Mouse (Mus musculus): ENCODE data around the gene Lce1a2. TPM values are rescaled to one million over a fixed set of nuclear protein-coding genes. Genes with fewer than 3 reads are reported as not detected.
A peak's percentile ranks its signal among the peaks of the same experiment; 100 is the strongest.

Lce1a2 gene
- not detected for total RNA-seq (2021)
- long read RNA-seq, experiment 1: 0 reads
- long read RNA-seq, experiment 2: 0 reads

DNA sequence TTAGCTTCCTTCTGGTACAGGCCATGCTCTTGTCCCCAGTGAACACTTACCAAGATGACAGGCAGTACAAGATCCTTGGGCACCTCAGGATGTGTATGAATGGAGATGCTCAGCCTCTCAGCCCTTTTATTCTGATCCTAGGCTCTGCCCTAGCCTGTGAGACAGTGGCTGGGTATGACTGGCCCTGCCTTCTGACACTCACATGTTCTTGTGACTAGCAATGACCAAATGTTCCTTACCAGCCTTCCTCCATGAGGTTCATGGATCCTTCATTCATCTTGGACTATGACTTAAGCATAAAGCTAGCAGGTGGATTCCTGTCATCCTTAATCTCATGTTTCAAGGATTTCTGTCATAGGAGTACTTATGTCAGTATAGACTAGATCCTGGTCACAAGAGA, at the start of gene Lce1a2:
Lce1a2 (minus strand) TSS at position 101 of the 400 bp plus-strand sequence.
- no peak for DNase-seq

DNA sequence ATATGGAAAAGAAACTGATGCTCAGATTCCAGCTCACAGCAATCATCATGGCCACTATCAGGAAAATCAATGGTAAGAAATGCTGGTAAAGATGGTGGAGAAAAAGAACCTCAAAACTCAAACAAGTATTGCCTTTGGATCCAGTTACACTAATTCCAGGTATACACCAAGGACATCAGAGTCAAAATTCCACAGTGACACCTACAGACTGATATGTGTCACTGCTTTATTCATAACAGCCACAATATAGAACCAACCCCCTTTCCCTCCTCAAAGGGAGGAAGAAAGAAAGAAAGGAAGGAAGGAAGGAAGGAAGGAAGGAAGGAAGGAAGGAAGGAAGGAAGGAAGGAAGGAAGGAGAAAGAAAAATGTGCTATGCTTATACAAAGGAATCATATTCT, 45.0 kb upstream of the Lce1a2 start:
- DNase-seq: no peak

DNA sequence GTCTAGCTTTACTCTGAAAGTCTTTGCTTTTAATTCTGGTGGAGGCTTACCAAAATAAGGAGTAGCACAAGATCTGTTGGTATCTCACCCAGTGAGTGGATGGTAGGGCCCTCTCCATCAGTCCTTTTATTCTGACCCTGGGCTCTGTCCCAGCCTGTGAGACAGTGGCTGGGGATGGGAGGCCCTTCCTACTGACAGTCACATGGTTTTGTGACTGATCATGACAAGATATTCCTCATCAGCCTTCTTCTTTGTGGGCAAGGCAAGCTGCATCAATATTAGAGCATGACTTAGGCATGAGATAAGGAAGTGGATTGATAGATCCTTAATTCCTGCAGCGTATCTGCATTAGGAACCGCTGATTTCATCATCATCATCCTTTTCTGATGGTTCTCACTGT, 38.9 kb upstream of the Lce1a2 start, which contains the start of gene Lce1e:
Lce1e (minus strand) TSS at position 101 of the 400 bp plus-strand sequence.
- DNase-seq: no peak

DNA sequence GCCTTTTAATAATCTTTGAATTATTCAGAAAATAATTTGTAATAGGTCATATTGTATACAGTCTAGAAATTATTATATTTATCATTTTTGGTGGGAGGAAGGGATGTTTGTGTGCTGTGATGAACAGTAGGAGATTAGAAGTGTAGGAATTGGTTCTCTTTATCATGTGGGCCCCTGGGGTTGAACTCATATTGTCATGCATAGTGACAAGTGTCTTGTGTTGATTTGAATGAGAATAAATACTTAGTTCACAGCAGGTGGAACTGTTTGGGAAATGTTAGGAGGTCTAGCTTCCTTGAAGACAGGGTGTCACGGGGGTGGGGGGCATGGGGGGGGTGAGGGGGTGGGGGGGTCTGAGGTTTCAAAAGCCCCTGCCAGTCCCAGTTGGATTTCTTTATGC, 24.5 kb upstream of the Lce1a2 start:
- DNase-seq: no peak

DNA sequence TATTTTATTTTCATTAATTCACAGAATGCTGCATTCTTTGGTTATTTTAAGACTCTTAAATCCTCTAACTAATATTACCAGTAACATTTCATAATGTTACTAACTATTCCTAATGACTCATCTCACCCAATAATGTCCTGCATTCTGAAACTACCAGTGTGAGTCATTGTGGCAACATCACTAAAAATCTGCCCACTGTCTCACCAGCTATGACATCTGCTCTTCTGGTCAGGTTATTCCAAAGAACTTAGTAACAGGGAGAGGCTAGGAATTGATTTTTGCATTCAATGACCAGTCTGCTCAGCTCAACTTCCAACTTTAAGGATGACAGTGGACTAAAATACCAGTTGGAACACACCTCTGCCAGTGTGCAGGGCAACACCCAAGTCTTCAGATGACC, 21.6 kb upstream of the Lce1a2 start:
- no peak for DNase-seq

DNA sequence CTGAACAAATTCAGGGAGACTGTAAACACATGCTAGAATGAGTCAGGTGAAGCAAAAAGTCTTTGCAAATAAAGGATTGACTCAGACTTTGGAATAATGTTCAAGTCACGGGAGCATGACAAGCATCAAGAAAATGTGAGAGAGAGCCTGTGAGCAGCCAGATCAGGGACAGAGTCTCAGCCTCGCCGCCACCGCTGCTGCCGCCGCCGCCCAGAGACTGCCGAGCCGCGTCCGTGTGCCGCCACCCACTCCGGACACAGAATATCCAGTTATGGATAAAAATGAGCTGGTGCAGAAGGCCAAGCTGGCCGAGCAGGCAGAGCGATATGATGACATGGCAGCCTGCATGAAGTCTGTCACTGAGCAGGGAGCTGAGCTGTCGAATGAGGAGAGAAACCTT, 19.0 kb upstream of the Lce1a2 start:
- peak; percentile 19 for DNase-seq

DNA sequence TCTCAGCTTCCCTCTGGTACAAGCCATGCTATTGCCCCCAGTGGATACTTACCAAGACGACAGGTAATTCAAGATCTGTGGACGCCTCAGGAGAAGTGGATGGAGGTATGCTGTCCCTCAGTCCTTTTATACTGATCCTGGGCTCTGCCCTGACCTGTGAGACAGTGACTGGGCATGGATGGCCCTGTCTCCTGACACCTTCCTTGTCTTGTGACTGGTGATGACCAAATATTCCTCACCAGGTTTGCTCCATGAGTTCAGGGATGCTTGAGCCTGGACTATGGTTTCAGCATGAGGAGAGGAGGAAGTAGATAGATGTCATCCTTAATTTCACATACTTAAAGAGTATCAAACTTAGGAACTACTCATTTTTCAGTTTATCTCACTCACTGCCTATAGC, 17.0 kb upstream of the Lce1a2 start, which contains the start of gene Lce1d:
Lce1d (minus strand) TSS at position 101 of the 400 bp plus-strand sequence.
- DNase-seq: no peak

DNA sequence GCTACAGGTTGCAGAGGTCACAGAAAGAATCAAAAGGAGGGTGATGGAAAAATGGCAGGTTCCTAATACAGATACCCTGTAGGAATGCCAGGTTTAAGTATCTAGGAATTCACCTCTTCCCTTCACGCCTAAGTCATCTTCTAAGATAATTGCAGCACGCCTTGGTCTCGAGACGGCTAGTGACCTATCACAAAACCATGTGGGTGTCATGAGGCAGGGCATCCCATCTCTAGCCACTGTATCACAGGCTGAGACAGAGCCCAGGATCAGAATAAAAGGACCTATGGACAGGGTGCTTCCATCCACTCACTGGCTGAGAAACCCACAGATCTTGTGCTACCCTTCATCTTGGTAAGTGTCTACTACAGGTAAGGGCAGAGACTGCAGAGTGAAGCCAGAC, 8.8 kb upstream of the Lce1a2 start, which contains the start of gene Lce1c:
Lce1c (plus strand) TSS at position 301 of the 400 bp plus-strand sequence.
- DNase-seq: no peak

DNA sequence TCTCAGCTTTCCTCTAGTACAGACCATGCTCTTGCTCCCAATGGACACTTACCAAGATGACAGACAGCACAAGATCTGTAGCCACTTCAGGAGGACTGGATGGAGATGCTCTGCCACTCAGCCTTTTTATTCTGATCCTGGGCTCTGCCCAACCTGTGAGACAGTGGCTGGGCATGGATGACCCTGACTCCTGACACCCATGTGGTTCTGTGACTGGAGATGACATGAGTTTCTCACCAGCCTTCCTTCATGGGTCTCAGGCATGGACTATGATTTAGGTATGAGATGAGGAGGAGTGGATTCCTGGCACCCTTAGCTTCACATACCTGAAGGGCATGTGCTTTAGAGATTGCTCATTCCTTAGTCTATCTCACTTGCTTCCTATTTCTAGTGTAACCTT, 13.3 kb downstream of the Lce1a2 start, which contains the start of gene Lce1b:
Lce1b (minus strand) TSS at position 101 of the 400 bp plus-strand sequence.
- no peak for DNase-seq

DNA sequence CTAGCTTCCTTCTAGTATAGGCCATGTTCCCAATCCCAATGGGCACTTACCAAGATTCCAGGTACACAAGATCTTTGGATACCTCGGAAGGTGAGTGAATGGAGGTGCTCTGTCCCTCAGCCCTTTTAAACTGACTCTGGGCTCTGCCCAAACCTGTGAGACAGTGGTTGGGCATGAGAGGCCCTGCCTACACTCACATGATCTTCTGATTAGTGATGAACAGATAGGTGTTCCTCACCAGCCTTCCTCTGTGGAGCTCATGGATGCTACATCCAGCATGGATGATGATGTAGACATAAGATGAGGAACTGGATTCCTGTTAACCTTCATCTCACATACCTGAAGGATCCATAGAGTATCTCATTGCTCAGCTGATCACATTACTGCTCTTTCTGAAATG, 21.9 kb downstream of the Lce1a2 start, which contains the start of gene Lce1a1:
Lce1a1 (minus strand) TSS at position 101 of the 400 bp plus-strand sequence.
- DNase-seq: no peak

DNA sequence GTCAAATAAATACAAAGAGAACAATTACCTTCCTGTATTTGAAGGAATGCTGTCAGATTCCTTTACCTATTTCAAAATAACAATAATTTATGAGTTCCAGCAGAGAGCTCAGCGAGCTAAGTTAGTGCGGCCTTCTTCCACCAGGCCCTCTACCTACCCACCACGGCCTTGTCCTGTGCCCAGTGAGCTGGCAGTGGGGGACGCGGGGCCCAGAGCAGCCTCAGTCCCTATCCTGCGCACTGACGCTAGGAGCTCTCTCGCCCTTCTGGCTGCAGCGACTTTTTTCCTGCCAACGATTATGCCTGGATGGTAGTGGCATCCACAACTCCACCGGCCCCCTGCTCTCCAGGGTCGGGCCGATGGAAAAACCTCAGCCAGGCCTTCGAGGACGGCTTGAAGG, 30.3 kb downstream of the Lce1a2 start:
- DNase-seq: no peak

DNA sequence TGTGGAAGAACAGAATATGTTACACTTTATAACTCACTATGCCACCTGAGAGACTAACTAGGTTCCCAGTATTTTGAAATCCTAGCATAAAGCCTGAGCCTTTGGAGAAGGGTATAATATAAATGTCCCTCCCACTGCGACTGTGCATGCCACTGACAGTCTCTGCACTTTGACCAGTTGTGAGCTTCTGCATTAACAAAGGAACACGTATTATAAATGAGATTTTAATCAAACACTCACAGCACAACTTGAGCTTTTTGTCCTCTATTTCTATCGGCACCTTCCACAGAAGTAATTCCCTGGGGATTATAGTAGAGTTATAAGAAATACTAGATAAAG, 31.5 kb downstream of the Lce1a2 start:
- no peak for DNase-seq

DNA sequence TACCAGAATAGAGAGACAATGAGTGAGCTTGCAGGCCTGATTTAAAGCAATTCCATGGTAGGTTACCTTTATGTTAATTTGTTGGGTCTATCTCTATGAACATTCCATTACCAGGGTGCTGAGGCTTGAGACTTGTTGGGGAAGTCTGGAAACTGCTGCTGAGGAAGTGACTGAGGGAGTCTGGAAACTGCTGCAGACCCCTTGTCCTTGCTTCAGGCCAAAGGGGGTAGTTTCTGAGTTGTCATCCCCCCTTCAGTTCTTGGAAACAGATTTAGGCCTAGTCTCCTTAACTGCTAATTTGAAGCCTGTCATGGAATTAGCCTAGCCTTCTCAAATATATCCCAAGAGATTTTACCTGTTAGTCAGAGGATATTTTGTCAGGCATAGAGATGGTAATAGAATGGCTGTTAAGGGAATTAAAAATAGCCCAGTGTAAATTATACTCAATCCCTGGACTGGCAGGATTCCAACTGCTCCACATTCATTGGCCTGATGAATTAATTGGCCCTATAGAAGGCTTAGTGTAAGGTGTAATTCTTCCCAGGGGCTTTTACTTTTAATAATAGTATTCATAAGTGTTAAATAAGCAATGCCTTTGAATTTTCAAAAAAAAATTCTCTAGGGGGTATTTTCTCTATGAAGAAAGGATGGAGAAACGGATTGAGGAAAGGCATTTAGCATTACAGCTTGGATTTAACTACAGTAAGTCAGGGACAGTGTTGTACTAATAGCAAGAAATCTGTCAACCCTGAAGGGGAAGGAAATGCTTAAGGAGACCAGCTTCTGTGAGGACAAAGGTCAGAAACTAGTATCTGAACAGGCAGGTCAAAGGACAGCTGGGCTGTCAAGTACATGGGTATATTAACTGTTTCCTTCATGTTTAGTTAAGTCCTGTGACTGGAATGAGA, 32.1 kb downstream of the Lce1a2 start:
- DNase-seq: no peak

DNA sequence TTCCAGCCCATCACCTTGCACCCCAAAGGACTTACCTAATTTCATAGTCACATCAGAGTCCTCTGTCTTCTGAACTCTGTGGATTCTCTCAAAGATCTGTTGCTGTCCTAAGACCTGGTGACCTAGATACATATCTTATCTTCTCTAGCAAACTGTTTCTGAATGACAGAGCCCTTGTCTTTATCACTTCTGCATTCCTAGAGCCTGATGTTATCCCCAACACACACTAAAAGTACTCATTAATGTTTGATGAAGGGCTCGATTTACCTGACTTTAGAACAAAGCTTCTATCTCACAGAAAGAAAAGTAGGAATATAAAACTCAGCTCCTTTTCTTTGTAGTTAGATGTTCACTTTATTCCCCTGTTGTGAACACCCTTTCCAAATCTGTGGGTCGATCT, 48.6 kb downstream of the Lce1a2 start, which contains the start of gene Lce6a:
Lce6a (minus strand) TSS at position 101 of the 400 bp plus-strand sequence.
- no peak for DNase-seq

Other genes with a start within 250 kb of the Lce1a2 start
- gene Gm9774, start 240.9 kb downstream of the Lce1a2 start, total RNA-seq (2021): 1 to 10 TPM; 3.9 to 5.8 TPM
- not detected for gene Sprr2k, start 237.7 kb downstream of the Lce1a2 start, total RNA-seq (2021)
- gene Sprr1b, start 231.5 kb downstream of the Lce1a2 start, total RNA-seq (2021): not detected
- not detected for gene Sprr3, start 211.6 kb downstream of the Lce1a2 start, total RNA-seq (2021)
- not detected for gene Sprr1a, start 184.4 kb downstream of the Lce1a2 start, total RNA-seq (2021)
- not detected for gene Sprr4, start 169.8 kb downstream of the Lce1a2 start, total RNA-seq (2021)
- not detected for gene 2310046K23Rik, start 135.8 kb downstream of the Lce1a2 start, total RNA-seq (2021)
- gene Ivl, start 96.6 kb downstream of the Lce1a2 start, total RNA-seq (2021): not detected
- not detected for gene Smcp, start 81.3 kb downstream of the Lce1a2 start, total RNA-seq (2021)
- gene 2210017I01Rik, start 62.8 kb downstream of the Lce1a2 start, total RNA-seq (2021): not detected
- gene Lce6a, start 48.7 kb downstream of the Lce1a2 start, total RNA-seq (2021): not detected
- not detected for gene Lce1a1, start 22.0 kb downstream of the Lce1a2 start, total RNA-seq (2021)
- gene Lce1b, start 13.4 kb downstream of the Lce1a2 start, total RNA-seq (2021): not detected
- not detected for gene Lce1c, start 8.9 kb upstream of the Lce1a2 start, total RNA-seq (2021)
- not detected for gene Lce1d, start 16.9 kb upstream of the Lce1a2 start, total RNA-seq (2021)
- not detected for gene Lce1e, start 38.8 kb upstream of the Lce1a2 start, total RNA-seq (2021)
- not detected for gene Lce1f, start 50.0 kb upstream of the Lce1a2 start, total RNA-seq (2021)
- not detected for gene Gm38119, start 68.8 kb upstream of the Lce1a2 start, total RNA-seq (2021)
- not detected for gene Lce1g, start 82.0 kb upstream of the Lce1a2 start, total RNA-seq (2021)
- gene Lce1h, start 94.8 kb upstream of the Lce1a2 start, total RNA-seq (2021): not detected
- not detected for gene Lce1i, start 108.6 kb upstream of the Lce1a2 start, total RNA-seq (2021)
- gene Lce1j, start 120.2 kb upstream of the Lce1a2 start, total RNA-seq (2021): not detected
- gene Lce1k, start 137.6 kb upstream of the Lce1a2 start, total RNA-seq (2021): not detected
- not detected for gene Kprp, start 156.9 kb upstream of the Lce1a2 start, total RNA-seq (2021)
- gene Lce1l, start 181.0 kb upstream of the Lce1a2 start, total RNA-seq (2021): not detected
- not detected for gene 2310050C09Rik, start 199.9 kb upstream of the Lce1a2 start, total RNA-seq (2021)

All from gastrocnemius, postnatal 10 days (tissue).